Mouse (Mus musculus) limb, embryonic 12.5 days (tissue): Measurements from ENCODE around the gene Lin7a. TPM values are rescaled to one million over a fixed set of nuclear protein-coding genes. Genes with fewer than 3 reads are reported as not detected.

ENCODE experiments used
- ATAC-seq: fragments of 200-750 bp; cut with Nextera tagmentation; 2 replicates; pipeline ENCODE4 v1.8.0; 2017; ENCODE audit warnings: low read depth, moderate TSS enrichment; ENCODE audit not compliant: insufficient number of reproducible peaks, insufficient read depth, low FRiP score, low TSS enrichment
- H3K27ac ChIP-seq: fragments of 300-500 bp; sonication (generic); 2 replicates; pipeline ENCODE4 v1.5.1; 2016; ENCODE audit warnings: mild to moderate bottlenecking, moderate library complexity
- H3K27me3 ChIP-seq: fragments of 300-500 bp; sonication (generic); 2 replicates; pipeline ENCODE4 v1.6.1; 2016; ENCODE audit warnings: mild to moderate bottlenecking, moderate library complexity
- H3K36me3 ChIP-seq: fragments of 300-500 bp; sonication (generic); 2 replicates; pipeline ENCODE4 v1.6.1; 2016; ENCODE audit warnings: mild to moderate bottlenecking, moderate library complexity
- H3K4me1 ChIP-seq: fragments of 300-500 bp; sonication (generic); replicated peaks from 2 replicates; pipeline ENCODE4 v1.6.1; 2016
- H3K4me2 ChIP-seq: fragments of 300-500 bp; sonication (generic); 2 replicates; pipeline ENCODE4 v1.6.1; 2016; ENCODE audit warnings: mild to moderate bottlenecking, moderate library complexity
- H3K4me3 ChIP-seq: fragments of 300-500 bp; sonication (generic); replicated peaks from 2 replicates; pipeline ENCODE4 v1.5.1; 2016; ENCODE audit warnings: mild to moderate bottlenecking
- H3K9ac ChIP-seq: fragments of 300-500 bp; sonication (generic); replicated peaks from 2 replicates; pipeline ENCODE4 v1.6.1; 2016; ENCODE audit warnings: mild to moderate bottlenecking, moderate library complexity
- H3K9me3 ChIP-seq: fragments of 300-500 bp; sonication (generic); 2 replicates; pipeline ENCODE4 v1.6.1; 2016; ENCODE audit warnings: mild to moderate bottlenecking, moderate library complexity
- WGBS: fragments of 180-500 bp; shearing (Covaris S2); methylation state at CpG from one replicate; pipeline ENCODE4 v1.1.7; 2016; 5-methylcytosine and 5-hydroxymethylcytosine counted together
- polyA plus RNA-seq: library from polyadenylated mRNA; unstranded; fragments of >200 nt; fragmentation: Nextera tagmentation; extraction: Ambion mirVana; gene quantifications from 2 replicates; pipeline ENCODE4 v1.2.1, GENCODE M21; 2016

Gene Lin7a
- polyA plus RNA-seq, 1 experiment from 2014 or later, result 2.4 TPM

GRCm38 (mm10) chr10:107347842-107348241 is 76.4 kb downstream of the Lin7a start:
- WGBS, result 58% methylated on average over 3 of the region's 3 CpGs
- H3K36me3 ChIP-seq, result no peaks in the 10 kb centered on the region
- no peak overlapping the region for H3K4me2 ChIP-seq
- no peak overlapping the region for H3K4me3 ChIP-seq
- no peaks in the 10 kb centered on the region for H3K4me1 ChIP-seq
- no peak for ATAC-seq
- H3K9me3 ChIP-seq, result no peaks in the 10 kb centered on the region
- H3K27me3 ChIP-seq, result no peaks in the 10 kb centered on the region
- H3K27ac ChIP-seq, result no peak overlapping the region
- no peak overlapping the region for H3K9ac ChIP-seq

DNA sequence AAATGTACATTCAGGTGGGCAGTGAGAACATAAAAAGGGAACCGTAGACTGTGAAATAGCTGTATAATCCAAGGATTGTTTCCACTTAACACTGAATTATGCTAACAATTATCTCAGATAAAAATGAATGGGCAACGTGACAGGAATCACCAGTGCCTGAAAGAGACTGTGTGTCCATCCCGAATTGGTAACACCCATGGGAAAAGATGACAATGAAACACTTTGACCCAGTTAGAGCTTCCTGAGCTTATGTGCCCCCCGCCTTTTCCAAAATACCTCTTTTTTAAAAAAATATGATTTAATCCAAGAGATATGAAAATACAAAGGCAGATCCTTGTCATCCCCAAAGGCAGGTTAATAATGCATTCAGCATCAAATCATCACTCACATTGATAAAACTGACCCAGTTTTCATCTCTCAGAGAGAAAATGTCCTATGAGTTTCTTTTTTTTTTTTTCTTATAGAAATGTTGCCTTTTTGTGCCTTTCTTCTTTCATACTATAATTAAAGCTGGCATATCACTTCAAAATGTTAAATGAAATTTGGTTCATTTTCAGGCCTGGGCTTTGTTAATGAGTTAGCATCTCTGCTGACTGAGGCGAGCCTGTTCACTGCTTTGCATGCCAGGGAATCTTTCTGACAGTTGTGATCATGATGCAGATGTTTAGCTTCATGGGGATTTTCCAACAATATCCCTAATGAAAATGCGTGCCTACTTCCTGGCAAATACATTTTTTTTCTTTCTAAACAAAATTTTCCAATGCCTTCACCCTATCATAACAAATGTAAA is 80.4 kb downstream of the Lin7a start:
- WGBS, result 75% methylated on average over 6 of the region's 6 CpGs
- H3K36me3 ChIP-seq, result no peaks in the 10 kb centered on the region

GRCm38 (mm10) chr10:107353483-107353882 is 82.0 kb downstream of the Lin7a start:
- Histone ChIP-seq H3K27ac (no peak overlapping the region), H3K9ac (no peak overlapping the region), H3K27me3 (no peaks in the 10 kb centered on the region), H3K4me2 (no peak overlapping the region), H3K4me1 (no peaks in the 10 kb centered on the region), H3K36me3 (no peaks in the 10 kb centered on the region), H3K4me3 (no peak overlapping the region), H3K9me3 (no peaks in the 10 kb centered on the region)
- 84% methylated on average over 3 of the region's 3 CpGs for WGBS
- ATAC-seq, result no peak

More for the DNA sequence above, 80.4 kb downstream of the Lin7a start:
- Histone ChIP-seq H3K4me2 (no peak overlapping the region), H3K9ac (no peak overlapping the region), H3K4me3 (no peak overlapping the region), H3K4me1 (no peaks in the 10 kb centered on the region), H3K9me3 (no peaks in the 10 kb centered on the region), H3K27me3 (no peaks in the 10 kb centered on the region), H3K27ac (no peak overlapping the region)
- no peak for ATAC-seq

GRCm38 (mm10) chr10:107358443-107359040 is 87.1 kb downstream of the Lin7a start:
- ATAC-seq, result no peak
- 85% methylated on average over 6 of the region's 6 CpGs for WGBS
- H3K27me3 ChIP-seq, result no peaks in the 10 kb centered on the region

DNA sequence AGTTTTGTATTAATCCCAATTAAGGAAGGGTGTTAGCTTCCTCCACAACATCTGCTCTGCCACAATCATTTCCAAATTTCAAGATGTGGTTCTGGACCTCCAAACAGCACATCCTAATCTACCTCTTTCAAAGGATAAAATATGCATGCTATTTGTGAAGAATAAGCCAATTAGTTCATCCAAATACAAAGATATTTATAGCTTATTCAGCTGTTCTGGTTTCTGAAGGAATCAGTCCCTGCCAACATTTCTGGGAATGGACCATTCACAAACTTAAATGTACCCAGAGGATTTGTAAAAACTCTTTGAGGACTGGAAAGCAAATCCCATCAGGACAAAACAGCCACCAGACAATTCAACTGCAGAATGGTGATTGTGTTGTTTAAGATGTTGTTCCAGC is 87.8 kb downstream of the Lin7a start:
- ATAC-seq, result no peak
- Histone ChIP-seq H3K36me3 (no peaks in the 10 kb centered on the region), H3K27me3 (no peaks in the 10 kb centered on the region), H3K27ac (no peak overlapping the region), H3K4me3 (no peak overlapping the region), H3K9ac (no peak overlapping the region), H3K9me3 (no peaks in the 10 kb centered on the region), H3K4me2 (no peak overlapping the region), H3K4me1 (no peaks in the 10 kb centered on the region)

More at GRCm38 (mm10) chr10:107358443-107359040, 87.1 kb downstream of the Lin7a start:
- Histone ChIP-seq H3K9ac (no peak overlapping the region), H3K4me3 (no peak overlapping the region), H3K4me1 (no peaks in the 10 kb centered on the region), H3K4me2 (no peak overlapping the region), H3K9me3 (no peaks in the 10 kb centered on the region), H3K36me3 (no peaks in the 10 kb centered on the region), H3K27ac (no peak overlapping the region)

DNA sequence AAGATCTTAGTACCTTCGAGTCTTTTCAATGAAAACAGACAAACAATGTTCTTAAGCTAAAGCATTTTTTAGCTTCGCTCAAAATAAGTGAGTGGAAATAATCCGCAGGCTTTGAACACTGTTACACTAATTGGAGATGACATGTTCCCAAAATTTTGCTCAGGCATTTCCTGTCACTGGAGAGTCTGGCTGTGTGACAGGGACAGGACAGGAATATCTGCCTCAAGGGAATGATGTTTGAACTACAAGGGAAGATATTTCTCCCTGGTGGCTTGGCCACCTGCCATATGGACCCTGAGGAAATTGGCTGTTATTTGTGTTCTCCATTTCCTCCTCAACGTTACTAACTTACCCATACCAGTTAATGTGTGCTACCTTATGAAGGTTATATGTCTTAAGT is 90.1 kb downstream of the Lin7a start:
- Histone ChIP-seq H3K9ac (no peak overlapping the region), H3K9me3 (no peaks in the 10 kb centered on the region), H3K27ac (no peak overlapping the region), H3K27me3 (no peaks in the 10 kb centered on the region), H3K4me3 (no peak overlapping the region), H3K4me2 (no peak overlapping the region), H3K4me1 (no peaks in the 10 kb centered on the region), H3K36me3 (no peaks in the 10 kb centered on the region)
- WGBS, result 55% methylated on average over 4 of the region's 4 CpGs
- no peak for ATAC-seq

GRCm38 (mm10) chr10:107362026-107362425 is 90.5 kb downstream of the Lin7a start:
- no peak overlapping the region for H3K4me3 ChIP-seq
- no peak overlapping the region for H3K9ac ChIP-seq
- no peak overlapping the region for H3K27ac ChIP-seq
- ATAC-seq, result no peak
- H3K36me3 ChIP-seq, result no peaks in the 10 kb centered on the region
- no peaks in the 10 kb centered on the region for H3K27me3 ChIP-seq
- no peaks in the 10 kb centered on the region for H3K4me1 ChIP-seq
- H3K9me3 ChIP-seq, result no peaks in the 10 kb centered on the region
- WGBS, result 67% methylated on average over 2 of the region's 2 CpGs
- no peak overlapping the region for H3K4me2 ChIP-seq

- H3K9ac ChIP-seq, result no peak overlapping the region
- H3K9me3 ChIP-seq, result no peaks in the 10 kb centered on the region
- no peak overlapping the region for H3K4me3 ChIP-seq
- H3K4me1 ChIP-seq, result no peaks in the 10 kb centered on the region
- ATAC-seq, result no peak
- no peak overlapping the region for H3K27ac ChIP-seq
- no peaks in the 10 kb centered on the region for H3K27me3 ChIP-seq
- H3K4me2 ChIP-seq, result no peak overlapping the region
- no peaks in the 10 kb centered on the region for H3K36me3 ChIP-seq
- 90% methylated on average over 16 of the region's 16 CpGs for WGBS
These were observed 91.7 kb downstream of the Lin7a start for GRCm38 (mm10) chr10:107363049-107363816.

DNA sequence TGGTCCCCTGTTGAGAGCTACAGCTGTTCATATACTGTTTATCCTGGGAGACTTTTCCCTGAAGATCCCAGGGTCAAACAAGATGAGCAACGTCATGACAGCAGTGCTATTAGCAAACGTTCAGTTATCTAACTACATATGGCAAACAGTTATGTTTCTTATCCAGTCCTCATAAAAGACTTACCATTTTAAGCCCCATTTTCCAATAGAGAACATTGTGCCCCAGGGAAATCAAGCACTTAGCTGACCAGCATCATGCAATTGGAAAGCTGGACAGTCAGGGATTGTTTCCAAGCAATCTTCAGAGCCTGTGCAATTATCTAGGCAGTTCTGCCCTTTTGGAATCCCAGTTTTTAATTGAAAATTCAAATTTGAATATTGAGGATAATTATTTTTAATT is 105.7 kb downstream of the Lin7a start:
- no peaks in the 10 kb centered on the region for H3K9me3 ChIP-seq
- WGBS, result 84% methylated on average over 2 of the region's 2 CpGs
- no peak overlapping the region for H3K4me2 ChIP-seq

GRCm38 (mm10) chr10:107381143-107381746 is 109.8 kb downstream of the Lin7a start:
- ATAC-seq, result no peak
- Histone ChIP-seq H3K27ac (no peak overlapping the region), H3K36me3 (no peaks in the 10 kb centered on the region), H3K4me3 (no peak overlapping the region), H3K9me3 (no peaks in the 10 kb centered on the region), H3K4me1 (no peaks in the 10 kb centered on the region), H3K4me2 (no peak overlapping the region), H3K9ac (no peak overlapping the region), H3K27me3 (no peaks in the 10 kb centered on the region)
- WGBS, result 88% methylated on average over 4 of the region's 4 CpGs

More for the DNA sequence above, 105.7 kb downstream of the Lin7a start:
- no peak overlapping the region for H3K9ac ChIP-seq
- no peak overlapping the region for H3K4me3 ChIP-seq
- no peaks in the 10 kb centered on the region for H3K4me1 ChIP-seq
- ATAC-seq, result no peak
- no peak overlapping the region for H3K27ac ChIP-seq
- no peaks in the 10 kb centered on the region for H3K27me3 ChIP-seq
- H3K36me3 ChIP-seq, result no peaks in the 10 kb centered on the region

- Histone ChIP-seq H3K36me3 (no peaks in the 10 kb centered on the region), H3K27me3 (no peaks in the 10 kb centered on the region), H3K4me1 (no peaks in the 10 kb centered on the region), H3K4me3 (no peak overlapping the region), H3K9ac (no peak overlapping the region), H3K4me2 (no peak overlapping the region), H3K9me3 (no peaks in the 10 kb centered on the region), H3K27ac (no peak overlapping the region)
- ATAC-seq, result no peak
These were observed 112.3 kb downstream of the Lin7a start for GRCm38 (mm10) chr10:107383825-107384224.
